Mouse (Mus musculus): ENCODE results near the gene Prmt8.
A peak's percentile ranks its signal among the peaks of the same experiment; 100 is the strongest.

Prmt8 gene

GRCm38 (mm10) chr6:127661717-127662292 lies 107.5 kb downstream of the Prmt8 start:
- no peak for DNase-seq

GRCm38 (mm10) chr6:127659966-127660365 lies 109.3 kb downstream of the Prmt8 start:
- DNase-seq, result peak in 1 of 2 experiments; percentile 32

GRCm38 (mm10) chr6:127659472-127659871 lies 109.8 kb downstream of the Prmt8 start:
- DNase-seq, result no peak

GRCm38 (mm10) chr6:127657152-127657551 lies 112.1 kb downstream of the Prmt8 start:
- DNase-seq, result no peak

- no peak for DNase-seq
Measured at GRCm38 (mm10) chr6:127655988-127656387, 113.3 kb downstream of the Prmt8 start.

GRCm38 (mm10) chr6:127641077-127641801 lies 128.0 kb downstream of the Prmt8 start:
- no peak for DNase-seq

Measured in lung, postnatal 4 days (tissue).